Mouse (Mus musculus) embryonic facial prominence, embryonic 14.5 days (tissue): Measurements from ENCODE around the gene Per3. TPM values are rescaled to one million over a fixed set of nuclear protein-coding genes. Genes with fewer than 3 reads are reported as not detected.
A peak's percentile ranks its signal among the peaks of the same experiment; 100 is the strongest.

Experiments
- ATAC-seq: fragments of 200-750 bp; cut with Nextera tagmentation; 2 replicates; pipeline ENCODE4 v1.8.0; 2017; ENCODE audit warnings: low read depth, moderate number of reproducible peaks, moderate TSS enrichment
- DNase-seq: peaks from one replicate; pipeline ENCODE4 v3.0.0-alpha.2; 2015; ENCODE audit warnings: low spot score
- H3K27ac ChIP-seq: fragments of 300-500 bp; sonication (generic); replicated peaks from 2 replicates; pipeline ENCODE4 v1.5.1; 2014; ENCODE audit warnings: low read depth, mild to moderate bottlenecking, low read length, moderate library complexity
- H3K27me3 ChIP-seq: fragments of 300-500 bp; sonication (generic); replicated peaks from 2 replicates; pipeline ENCODE4 v1.6.1; 2014; ENCODE audit warnings: low read length; ENCODE audit not compliant: control insufficient read depth, insufficient read depth
- H3K36me3 ChIP-seq: fragments of 300-500 bp; sonication (generic); 2 replicates; pipeline ENCODE4 v1.6.1; 2014; ENCODE audit warnings: low read length, mixed read lengths; ENCODE audit not compliant: control insufficient read depth, insufficient read depth
- H3K4me1 ChIP-seq: fragments of 300-500 bp; sonication (generic); 2 replicates; pipeline ENCODE4 v1.6.1; 2014; ENCODE audit warnings: antibody characterized with exemption, low read length; ENCODE audit not compliant: control insufficient read depth, insufficient read depth
- H3K4me2 ChIP-seq: fragments of 300-500 bp; sonication (generic); 2 replicates; pipeline ENCODE4 v1.6.1; 2014; ENCODE audit warnings: low read depth, mild to moderate bottlenecking, low read length, moderate library complexity, mixed read lengths
- H3K4me3 ChIP-seq: fragments of 300-500 bp; sonication (generic); 2 replicates; pipeline ENCODE4 v1.5.1; 2014; ENCODE audit warnings: low read depth, mild to moderate bottlenecking, low read length
- H3K9ac ChIP-seq: fragments of 300-500 bp; sonication (generic); 2 replicates; pipeline ENCODE4 v1.6.1; 2014; ENCODE audit warnings: low read depth, mild to moderate bottlenecking, low read length, moderate library complexity, mixed read lengths
- H3K9me3 ChIP-seq: fragments of 300-500 bp; sonication (generic); 2 replicates; pipeline ENCODE4 v1.6.1; 2016; ENCODE audit warnings: low read length; ENCODE audit not compliant: control insufficient read depth
- WGBS: fragments of 180-500 bp; shearing (Covaris S2); extraction: QIAGEN DNeasy Blood & Tissue Kit; methylation state at CpG from one replicate; pipeline ENCODE4 v1.1.7; 2014; 5-methylcytosine and 5-hydroxymethylcytosine counted together
- polyA plus RNA-seq: library from polyadenylated mRNA; unstranded; fragments of >200 nt; fragmentation: Nextera tagmentation; extraction: Ambion mirVana; gene quantifications from 2 replicates; pipeline ENCODE4 v1.2.1, GENCODE M21; 2014

The Per3 gene
- polyA plus RNA-seq, 1 experiment from 2014 or later, result 6.0 TPM

DNA sequence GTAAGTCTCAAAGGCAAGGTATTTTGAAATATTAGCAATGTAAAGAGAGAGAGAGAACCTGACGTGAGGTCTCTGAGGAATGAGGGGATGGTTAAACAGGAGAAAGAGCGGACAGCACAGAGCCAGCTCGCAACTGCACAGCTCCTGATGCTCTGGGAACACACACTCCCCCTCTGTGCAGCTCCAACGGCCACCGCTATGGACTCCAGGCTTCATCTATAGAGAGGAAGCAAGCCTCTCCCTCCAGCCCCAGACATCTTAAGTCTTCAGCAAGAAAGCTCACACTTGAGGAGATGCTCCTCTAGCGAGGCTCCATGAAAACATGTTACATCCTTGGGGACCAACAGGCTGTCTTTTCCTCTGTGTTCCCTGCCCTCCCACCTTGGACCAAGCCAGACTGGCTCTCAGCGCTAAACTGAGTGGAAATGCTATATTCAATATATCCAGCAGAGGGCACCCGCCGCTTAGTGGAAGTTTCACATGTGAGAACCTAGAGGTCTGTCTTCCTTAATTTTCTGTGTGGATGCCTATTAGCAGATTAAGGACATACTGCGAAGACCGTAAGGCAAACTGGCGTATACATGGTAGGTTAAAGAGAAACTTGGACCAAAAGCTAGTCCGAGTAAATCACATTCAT, 28.8 kb upstream of the Per3 start:
- Histone ChIP-seq H3K36me3 (peaks cover 35% of the 10 kb centered on the region), H3K4me1 (no peaks in the 10 kb centered on the region), H3K4me2 (no peak overlapping the region), H3K27me3 (no peaks in the 10 kb centered on the region), H3K27ac (no peak overlapping the region), H3K9ac (no peak overlapping the region), H3K4me3 (no peak overlapping the region), H3K9me3 (no peaks in the 10 kb centered on the region)
- 49% methylated on average over 13 of the region's 13 CpGs for WGBS
- ATAC-seq (peak; percentile 67; the same call in 1 of the 2 replicates), DNase-seq (peak; percentile 75)

DNA sequence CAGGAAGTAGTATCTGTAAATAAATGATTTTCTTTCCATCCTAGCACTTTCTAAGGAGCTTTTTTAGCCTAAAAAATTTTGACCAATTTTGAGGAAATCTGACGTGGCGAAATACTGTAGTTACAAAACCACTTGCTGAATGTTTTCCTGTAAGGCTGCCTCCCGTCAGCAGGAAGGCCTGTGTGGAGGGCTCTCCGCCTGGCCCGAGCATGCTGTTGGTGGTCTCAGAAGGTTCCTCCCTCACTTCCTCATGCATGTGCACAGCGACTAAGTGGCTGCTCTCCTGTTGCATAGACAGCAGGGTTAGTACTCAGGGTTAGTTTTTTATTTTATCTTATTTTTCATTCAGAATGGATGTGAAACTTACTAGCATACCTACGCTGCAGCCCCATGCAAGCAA, 26.5 kb upstream of the Per3 start:
- 80% methylated on average over 7 of the region's 7 CpGs for WGBS
- ATAC-seq, result no peak
- Histone ChIP-seq H3K9me3 (no peaks in the 10 kb centered on the region), H3K4me3 (no peak overlapping the region), H3K27ac (no peak overlapping the region), H3K36me3 (peaks cover 24% of the 10 kb centered on the region), H3K27me3 (no peaks in the 10 kb centered on the region), H3K9ac (no peak overlapping the region), H3K4me1 (no peaks in the 10 kb centered on the region), H3K4me2 (no peak overlapping the region)
- no peak for DNase-seq

DNA sequence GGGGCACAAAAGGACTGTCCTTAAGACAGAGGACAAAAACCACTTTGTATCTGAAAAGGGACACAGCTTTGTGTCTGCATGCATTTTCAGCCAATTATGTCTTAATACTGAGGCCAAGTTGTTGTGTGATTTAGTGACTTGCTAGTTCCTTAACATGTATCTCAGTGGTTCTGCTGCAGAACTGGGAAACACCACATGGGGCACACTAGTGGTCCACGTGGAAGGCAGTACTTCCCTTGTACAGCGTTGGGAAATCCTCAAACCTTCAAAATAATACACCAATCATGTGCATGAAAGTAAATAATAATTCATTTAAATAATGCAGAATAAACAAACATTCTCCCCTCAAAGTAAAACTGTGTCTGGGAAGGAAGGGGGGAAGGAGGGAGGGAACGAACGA, 24.3 kb upstream of the Per3 start:
- 68% methylated on average over 4 of the region's 4 CpGs for WGBS
- DNase-seq, result no peak
- H3K4me1 ChIP-seq, result no peaks in the 10 kb centered on the region

DNA sequence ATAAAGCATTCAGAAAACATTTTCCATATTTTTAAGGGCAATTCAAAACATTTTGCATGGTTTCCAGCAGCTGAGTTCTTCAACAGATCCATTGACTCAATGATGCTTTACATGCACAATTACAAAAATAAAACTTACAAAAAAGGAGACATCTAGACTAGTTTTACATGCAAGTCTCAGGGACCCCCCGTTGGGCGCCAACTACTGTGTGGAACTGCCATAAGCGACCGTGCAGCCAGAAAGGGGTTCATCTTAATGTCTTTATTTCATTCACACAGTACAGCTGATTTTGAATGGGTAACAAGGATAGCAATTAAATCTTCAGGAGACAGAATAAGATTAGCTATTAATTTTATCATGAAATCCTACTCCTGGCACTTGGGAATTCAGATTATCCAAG, 15.1 kb upstream of the Per3 start:
- Histone ChIP-seq H3K9ac (no peak overlapping the region), H3K4me3 (no peak overlapping the region), H3K36me3 (peaks cover 16% of the 10 kb centered on the region), H3K4me1 (0 out of 2 replicates have a peak, but pooled peaks cover 4% of the 10 kb centered on the region), H3K4me2 (no peak overlapping the region), H3K27me3 (no peaks in the 10 kb centered on the region), H3K27ac (no peak overlapping the region), H3K9me3 (peaks cover 4% of the 10 kb centered on the region; the same call in 1 of the 2 replicates)
- 96% methylated on average over 4 of the region's 4 CpGs for WGBS
- ATAC-seq (no peak), DNase-seq (no peak)

More for the DNA sequence above, 24.3 kb upstream of the Per3 start:
- Histone ChIP-seq H3K36me3 (0 out of 2 replicates have a peak, but pooled peaks cover 8% of the 10 kb centered on the region), H3K4me3 (no peak overlapping the region), H3K9me3 (no peaks in the 10 kb centered on the region), H3K27ac (no peak overlapping the region), H3K27me3 (no peaks in the 10 kb centered on the region), H3K9ac (no peak overlapping the region), H3K4me2 (no peak overlapping the region)
- no peak for ATAC-seq

DNA sequence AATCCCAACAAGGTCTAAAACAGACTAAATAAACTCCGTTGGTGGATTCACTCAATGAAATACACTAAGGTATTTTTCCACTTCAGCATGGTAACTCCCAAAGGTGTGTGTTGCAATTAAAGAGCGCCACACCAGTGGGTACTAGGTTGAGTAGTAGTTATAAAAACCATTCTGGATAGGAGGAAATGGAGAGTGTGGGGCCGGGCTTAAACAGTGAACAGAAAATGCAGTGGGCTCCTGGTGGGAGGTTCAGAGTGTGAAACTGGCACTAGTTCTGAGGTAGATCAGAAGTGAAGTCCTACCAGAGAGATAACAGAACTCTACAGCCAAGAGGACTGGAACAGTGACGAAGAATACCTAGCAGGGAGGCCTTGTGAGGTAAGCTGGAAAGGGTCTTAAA, 14.2 kb upstream of the Per3 start:
- 0 out of 2 replicates have a peak, but pooled peaks cover 4% of the 10 kb centered on the region for H3K4me1 ChIP-seq
- H3K4me2 ChIP-seq, result peak overlapping the region; percentile 61
- no peaks in the 10 kb centered on the region for H3K27me3 ChIP-seq
- H3K4me3 ChIP-seq, result peak overlapping the region; percentile 97
- peaks cover 24% of the 10 kb centered on the region for H3K36me3 ChIP-seq
- H3K9ac ChIP-seq, result peak overlapping the region; percentile 59; the same call in 1 of the 2 replicates
- peak overlapping the region; percentile 79; the same call in 1 of the 2 replicates for H3K27ac ChIP-seq
- ATAC-seq, result no peak
- 73% methylated on average over 4 of the region's 4 CpGs for WGBS
- peaks cover 4% of the 10 kb centered on the region; the same call in 1 of the 2 replicates for H3K9me3 ChIP-seq
- DNase-seq, result no peak

DNA sequence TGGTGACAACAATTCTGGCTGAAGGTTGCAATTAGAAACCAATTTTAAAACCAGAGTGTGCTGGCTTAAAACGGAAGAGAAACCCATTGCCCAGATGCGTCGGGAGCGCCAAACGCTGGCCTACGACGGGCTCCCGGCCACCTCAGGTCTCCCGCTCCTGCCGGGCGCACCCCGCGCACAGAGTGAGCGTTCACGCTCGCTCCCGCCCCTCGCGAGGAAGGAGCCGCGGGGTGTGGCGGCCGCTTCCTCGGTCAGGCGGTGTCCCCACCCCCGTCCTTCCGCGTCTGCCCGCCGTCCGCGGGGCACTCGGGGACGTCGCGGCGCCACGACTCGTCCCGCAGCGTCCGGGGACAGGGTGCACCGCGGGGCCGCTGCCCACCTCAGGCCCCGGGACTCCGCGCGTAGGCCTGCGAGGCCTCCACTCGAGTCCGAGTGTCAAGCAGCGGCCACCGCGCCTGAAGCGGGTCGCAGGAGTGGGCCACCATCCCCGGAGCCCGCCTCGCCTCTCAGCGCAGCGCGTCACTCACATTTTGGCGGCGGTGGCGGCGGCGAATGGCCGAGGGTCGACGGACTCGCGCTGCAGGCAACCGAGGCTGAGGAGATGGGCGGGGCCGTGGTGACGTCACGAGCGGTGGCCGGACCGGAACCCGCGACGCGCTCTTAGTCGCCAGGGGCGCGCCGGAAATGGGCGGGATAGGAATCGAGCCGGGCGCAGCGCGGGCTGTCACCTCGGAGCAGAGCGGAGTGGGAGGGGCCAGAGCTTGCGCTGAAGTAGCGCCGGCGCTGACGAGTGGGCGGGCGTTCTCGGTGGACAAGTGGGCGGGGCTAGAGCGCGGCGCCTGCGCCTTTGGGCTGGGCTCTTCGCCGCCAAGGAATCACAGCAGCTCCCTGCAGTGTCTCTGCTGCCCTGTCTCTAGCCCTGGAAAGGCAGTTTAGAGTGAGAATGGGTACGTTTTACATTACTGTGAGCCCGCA, 13.2 kb upstream of the Per3 start, which contains the start of gene Vamp3:
Gene Vamp3 (minus strand): TSS at position 617 of the 975 bp plus-strand sequence.
- ATAC-seq (peak; percentile 99), DNase-seq (peak; percentile 100)
- Histone ChIP-seq H3K36me3 (peaks cover 31% of the 10 kb centered on the region), H3K27ac (peak within 1 kb of the TSS; percentile 95), H3K9me3 (peaks cover 4% of the 10 kb centered on the region; the same call in 1 of the 2 replicates), H3K4me2 (peak within 1 kb of the TSS; percentile 61), H3K9ac (peak within 1 kb of the TSS; percentile 97), H3K4me3 (peak within 1 kb of the TSS; percentile 97), H3K4me1 (0 out of 2 replicates have a peak, but pooled peaks cover 4% of the 10 kb centered on the region), H3K27me3 (no peaks in the 10 kb centered on the region)
- WGBS, result under 1% methylated on average over 50 of the region's 114 CpGs

DNA sequence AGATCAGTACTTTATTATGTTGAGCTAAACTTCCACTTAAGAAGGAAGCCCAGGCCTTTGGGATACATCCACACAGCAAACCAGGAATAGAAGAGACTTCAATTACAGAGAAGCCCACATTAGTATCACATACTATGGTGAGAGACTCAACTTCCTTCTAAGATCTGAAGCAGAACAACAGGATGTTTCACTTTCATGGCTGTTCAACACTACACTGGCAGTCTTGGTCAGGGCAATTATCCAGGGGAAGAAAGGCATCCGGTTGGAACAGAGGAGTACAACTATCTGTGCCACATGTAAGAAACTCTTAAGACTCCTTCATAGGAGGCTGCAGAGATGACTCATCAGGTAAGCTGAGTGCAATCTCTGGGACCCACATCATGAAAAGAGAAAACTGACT, 6.7 kb upstream of the Per3 start:
- peaks cover 74% of the 10 kb centered on the region for H3K36me3 ChIP-seq
- no peak overlapping the region for H3K27ac ChIP-seq
- H3K4me3 ChIP-seq, result no peak overlapping the region
- H3K4me2 ChIP-seq, result no peak overlapping the region
- no peak for ATAC-seq
- no peak overlapping the region for H3K9ac ChIP-seq
- no peaks in the 10 kb centered on the region for H3K9me3 ChIP-seq
- H3K4me1 ChIP-seq, result no peaks in the 10 kb centered on the region
- no peak for DNase-seq
- 88% methylated on average over 1 of the region's 1 CpGs for WGBS
- no peaks in the 10 kb centered on the region for H3K27me3 ChIP-seq

DNA sequence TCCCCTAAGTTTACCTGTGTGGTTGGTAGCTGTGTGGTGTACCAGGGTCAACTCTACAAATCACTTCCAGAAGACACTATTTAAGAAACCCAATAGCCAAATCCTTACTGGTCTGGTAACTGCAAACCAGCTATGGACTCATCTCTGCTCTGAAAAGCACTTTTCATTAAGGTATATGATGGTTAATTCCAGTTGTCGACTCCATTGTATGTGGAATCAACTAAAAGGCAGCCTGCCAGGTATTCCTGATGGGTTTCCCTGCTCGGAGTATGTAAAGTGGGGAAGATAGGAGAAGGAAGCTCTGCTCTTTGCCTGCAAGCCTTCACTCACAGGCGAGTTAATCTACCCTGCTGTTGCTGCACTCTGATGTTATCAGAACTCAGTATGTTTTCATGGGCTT, 2.1 kb upstream of the Per3 start:
- Histone ChIP-seq H3K9ac (no peak overlapping the region), H3K27ac (no peak overlapping the region), H3K9me3 (no peaks in the 10 kb centered on the region), H3K36me3 (peaks cover 38% of the 10 kb centered on the region), H3K4me1 (no peaks in the 10 kb centered on the region), H3K4me3 (no peak overlapping the region), H3K4me2 (no peak overlapping the region), H3K27me3 (no peaks in the 10 kb centered on the region)
- ATAC-seq, result no peak
- 91% methylated on average over 3 of the region's 3 CpGs for WGBS
- no peak for DNase-seq
